Mouse (Mus musculus) cerebellum, adult 11-12 months (tissue): ENCODE results near the gene Hnrnpl.

ENCODE experiments used
- DNase-seq: peaks from one replicate; pipeline ENCODE4 v3.0.0; 2022

Hnrnpl gene

GRCm38 (mm10) chr7:28790066-28790806 lies 18.1 kb upstream of the Hnrnpl start:
- DNase-seq = no peak

GRCm38 (mm10) chr7:28791706-28792105 lies 16.6 kb upstream of the Hnrnpl start:
- no peak for DNase-seq

GRCm38 (mm10) chr7:28792391-28793185 lies 15.8 kb upstream of the Hnrnpl start:
- no peak for DNase-seq

- DNase-seq = no peak
These were observed 14.5 kb upstream of the Hnrnpl start for GRCm38 (mm10) chr7:28793834-28794233.

GRCm38 (mm10) chr7:28794496-28794895 lies 13.8 kb upstream of the Hnrnpl start:
- DNase-seq = no peak

- DNase-seq = no peak
These were observed 12.5 kb upstream of the Hnrnpl start for GRCm38 (mm10) chr7:28795832-28796231.

- peak; percentile 86 for DNase-seq
These were observed 11.8 kb upstream of the Hnrnpl start for GRCm38 (mm10) chr7:28796562-28796975.

- DNase-seq = no peak
These were observed 8.3 kb upstream of the Hnrnpl start for GRCm38 (mm10) chr7:28799994-28800393.

GRCm38 (mm10) chr7:28801451-28801850 lies 6.9 kb upstream of the Hnrnpl start:
- DNase-seq = no peak

- DNase-seq = no peak
These were observed 6.3 kb upstream of the Hnrnpl start for GRCm38 (mm10) chr7:28801901-28802670.

- no peak for DNase-seq
These were observed 5.3 kb upstream of the Hnrnpl start for GRCm38 (mm10) chr7:28802846-28803588.

GRCm38 (mm10) chr7:28803756-28804155 lies 4.6 kb upstream of the Hnrnpl start:
- DNase-seq = no peak

- DNase-seq = no peak
These were observed 1.5 kb upstream of the Hnrnpl start for GRCm38 (mm10) chr7:28806869-28807268.

GRCm38 (mm10) chr7:28807641-28808220 lies 610 bp upstream of the Hnrnpl start:
- peak; percentile 57 for DNase-seq

GRCm38 (mm10) chr7:28808957-28809393 lies 634 bp downstream of the Hnrnpl start:
- peak; percentile 95 for DNase-seq

- peak; percentile 80 for DNase-seq
These were observed 1.2 kb downstream of the Hnrnpl start for GRCm38 (mm10) chr7:28809401-28810089.

- peak; percentile 100 for DNase-seq
These were observed 2.0 kb downstream of the Hnrnpl start for GRCm38 (mm10) chr7:28810107-28811066.

GRCm38 (mm10) chr7:28811228-28811627 lies 2.9 kb downstream of the Hnrnpl start:
- peak; percentile 94 for DNase-seq

- peak; percentile 40 for DNase-seq
These were observed 3.4 kb downstream of the Hnrnpl start for GRCm38 (mm10) chr7:28811640-28812275.

GRCm38 (mm10) chr7:28812436-28812835 lies 4.1 kb downstream of the Hnrnpl start:
- peak; percentile 51 for DNase-seq
